Mouse (Mus musculus): ENCODE results near the gene Sdad1.
A peak's percentile ranks its signal among the peaks of the same experiment; 100 is the strongest.

Sdad1 gene

GRCm38 (mm10) chr5:92312046-92312715, 1.9 kb upstream of the Sdad1 start:
- DNase-seq, result peak; percentile 92

GRCm38 (mm10) chr5:92304291-92304690, 6.0 kb downstream of the Sdad1 start:
- no peak for DNase-seq

GRCm38 (mm10) chr5:92302149-92302840, 8.0 kb downstream of the Sdad1 start:
- no peak for DNase-seq

GRCm38 (mm10) chr5:92294525-92294924, 15.8 kb downstream of the Sdad1 start:
- no peak for DNase-seq

- DNase-seq, result peak; percentile 10
Measured at GRCm38 (mm10) chr5:92291652-92292414, 18.4 kb downstream of the Sdad1 start.

GRCm38 (mm10) chr5:92287840-92288239, 22.4 kb downstream of the Sdad1 start:
- no peak for DNase-seq

- no peak for DNase-seq
Measured at GRCm38 (mm10) chr5:92283107-92283506, 27.2 kb downstream of the Sdad1 start.

GRCm38 (mm10) chr5:92282571-92282970, 27.7 kb downstream of the Sdad1 start:
- DNase-seq, result no peak

- DNase-seq, result no peak
Measured at GRCm38 (mm10) chr5:92278942-92279537, 31.2 kb downstream of the Sdad1 start.

GRCm38 (mm10) chr5:92277437-92278394, 32.6 kb downstream of the Sdad1 start, which contains the start of gene Naaa:
Naaa (minus strand) TSS chr5:92278170.
- peak; percentile 91 for DNase-seq

- no peak for DNase-seq
Measured at GRCm38 (mm10) chr5:92270496-92270895, 39.8 kb downstream of the Sdad1 start.

- DNase-seq, result peak; percentile 17
Measured at GRCm38 (mm10) chr5:92263761-92264359, 46.4 kb downstream of the Sdad1 start.

- no peak for DNase-seq
Measured at GRCm38 (mm10) chr5:92262646-92263045, 47.6 kb downstream of the Sdad1 start.

GRCm38 (mm10) chr5:92256218-92256617, 54.1 kb downstream of the Sdad1 start, which contains the start of gene Ppef2:
Ppef2 (minus strand) TSS chr5:92256278.
- DNase-seq, result peak; percentile 13

GRCm38 (mm10) chr5:92254476-92254875, 55.8 kb downstream of the Sdad1 start:
- no peak for DNase-seq

- no peak for DNase-seq
Measured at GRCm38 (mm10) chr5:92252797-92253343, 57.4 kb downstream of the Sdad1 start.

GRCm38 (mm10) chr5:92252031-92252430, 58.2 kb downstream of the Sdad1 start:
- no peak for DNase-seq

- DNase-seq, result no peak
Measured at GRCm38 (mm10) chr5:92248614-92249013, 61.7 kb downstream of the Sdad1 start.

GRCm38 (mm10) chr5:92245483-92245882, 64.8 kb downstream of the Sdad1 start:
- DNase-seq, result no peak

- no peak for DNase-seq
Measured at GRCm38 (mm10) chr5:92244900-92245299, 65.4 kb downstream of the Sdad1 start.

- DNase-seq, result no peak
Measured at GRCm38 (mm10) chr5:92240769-92241168, 69.5 kb downstream of the Sdad1 start.
